Mouse (Mus musculus) testis, adult 2 months (tissue): ENCODE data around the gene Usp28. TPM values are rescaled to one million over a fixed set of nuclear protein-coding genes. Genes with fewer than 3 reads are reported as not detected.

ENCODE experiments used
- H3K27ac ChIP-seq: fragments of 200-500 bp; 2 replicates; pipeline ENCODE4 v1.5.1; 2012; ENCODE audit warnings: low read depth, low read length; ENCODE audit not compliant: control insufficient read depth, insufficient read depth
- H3K27me3 ChIP-seq: fragments of 200-500 bp; 2 replicates; pipeline ENCODE4 v1.6.1; 2012; ENCODE audit warnings: mild to moderate bottlenecking, low read length, moderate library complexity; ENCODE audit not compliant: control insufficient read depth, insufficient read depth
- H3K36me3 ChIP-seq: fragments of 200-500 bp; 2 replicates; pipeline ENCODE4 v1.6.1; 2012; ENCODE audit warnings: mild to moderate bottlenecking, low read length; ENCODE audit not compliant: control insufficient read depth, insufficient read depth
- H3K4me1 ChIP-seq: fragments of 200-500 bp; 2 replicates; pipeline ENCODE4 v1.6.1; 2012; ENCODE audit warnings: low read length; ENCODE audit not compliant: control insufficient read depth, insufficient read depth
- H3K4me3 ChIP-seq: fragments of 200-500 bp; 2 replicates; pipeline ENCODE4 v1.5.1; 2012; ENCODE audit warnings: low read depth, mild to moderate bottlenecking, low read length, moderate library complexity, mixed read lengths; ENCODE audit not compliant: control insufficient read depth
- CTCF ChIP-seq: fragments of 200-500 bp; IDR thresholded peaks from 2 replicates; pipeline ENCODE4 v1.5.1; 2012; ENCODE audit warnings: low read depth, mild to moderate bottlenecking, inconsistent platforms, low read length, moderate library complexity; ENCODE audit not compliant: control insufficient read depth, insufficient read depth, insufficient replicate concordance
- POLR2A ChIP-seq: fragments of 200-500 bp; IDR thresholded peaks from 2 replicates; pipeline ENCODE4 v1.6.1; 2012; ENCODE audit warnings: low read depth, mild to moderate bottlenecking, inconsistent platforms, low read length, moderate library complexity; ENCODE audit not compliant: control insufficient read depth
- polyA plus RNA-seq: library from polyadenylated mRNA; depleted of rRNA; stranded (reverse); fragments of >200 nt; gene quantifications from 2 replicates; pipeline ENCODE4 v1.2.3, GENCODE M21; 2012; rRNA removed

Usp28 gene
- polyA plus RNA-seq, result 16.8 and 17.2 TPM in 2 replicates

GRCm38 (mm10) chr9:48984845-48985707 lies at the start of gene Usp28:
Gene Usp28 (plus strand): TSS chr9:48985375.
- Histone ChIP-seq H3K4me1 (peaks cover 24% of the 10 kb centered on the region), H3K27me3 (no peaks in the 10 kb centered on the region), H3K27ac (peak within 1 kb of the TSS; percentile 91), H3K4me3 (peak within 1 kb of the TSS; percentile 96), H3K36me3 (no peaks in the 10 kb centered on the region)
- TF ChIP-seq CTCF (0 out of 2 replicates have a peak, but pooled peaks have one; percentile 3), POLR2A (peak; percentile 68)

- H3K27me3 ChIP-seq, result no peaks in the 10 kb centered on the region
- no peak overlapping the region for H3K4me3 ChIP-seq
- H3K4me1 ChIP-seq, result no peaks in the 10 kb centered on the region
- no peaks in the 10 kb centered on the region for H3K36me3 ChIP-seq
- no peak overlapping the region for H3K27ac ChIP-seq
- TF ChIP-seq POLR2A (no peak), CTCF (no peak)
These were observed 42.8 kb upstream of the Usp28 start for GRCm38 (mm10) chr9:48942349-48942748.

- H3K27ac ChIP-seq, result no peak overlapping the region
These were observed 37.6 kb upstream of the Usp28 start for GRCm38 (mm10) chr9:48947565-48947964.

GRCm38 (mm10) chr9:48961314-48961713 lies 23.9 kb upstream of the Usp28 start:
- no peak for TF ChIP-seq CTCF
- no peak for TF ChIP-seq POLR2A
- no peaks in the 10 kb centered on the region for H3K4me1 ChIP-seq
- H3K27ac ChIP-seq, result no peak overlapping the region
- H3K36me3 ChIP-seq, result no peaks in the 10 kb centered on the region
- H3K4me3 ChIP-seq, result no peak overlapping the region
- H3K27me3 ChIP-seq, result no peaks in the 10 kb centered on the region

More at GRCm38 (mm10) chr9:48947565-48947964, 37.6 kb upstream of the Usp28 start:
- Histone ChIP-seq H3K27me3 (no peaks in the 10 kb centered on the region), H3K4me3 (no peak overlapping the region), H3K4me1 (no peaks in the 10 kb centered on the region), H3K36me3 (no peaks in the 10 kb centered on the region)
- TF ChIP-seq CTCF, result no peak
- no peak for TF ChIP-seq POLR2A

GRCm38 (mm10) chr9:48962131-48962530 lies 23.0 kb upstream of the Usp28 start:
- TF ChIP-seq CTCF, result no peak
- no peak for TF ChIP-seq POLR2A
- no peak overlapping the region for H3K4me3 ChIP-seq
- no peaks in the 10 kb centered on the region for H3K36me3 ChIP-seq
- no peak overlapping the region for H3K27ac ChIP-seq
- H3K4me1 ChIP-seq, result no peaks in the 10 kb centered on the region
- H3K27me3 ChIP-seq, result no peaks in the 10 kb centered on the region

GRCm38 (mm10) chr9:48964587-48965040 lies 20.6 kb upstream of the Usp28 start, which contains the start of gene Htr3b:
Gene Htr3b (minus strand): TSS chr9:48964990.
- Histone ChIP-seq H3K27ac (no peak within 1 kb of the TSS), H3K36me3 (no peaks in the 10 kb centered on the region), H3K27me3 (no peaks in the 10 kb centered on the region), H3K4me3 (no peak within 1 kb of the TSS), H3K4me1 (no peaks in the 10 kb centered on the region)
- no peak for TF ChIP-seq POLR2A
- no peak for TF ChIP-seq CTCF

GRCm38 (mm10) chr9:48972494-48972893 lies 12.7 kb upstream of the Usp28 start:
- Histone ChIP-seq H3K27me3 (no peaks in the 10 kb centered on the region), H3K27ac (no peak overlapping the region), H3K36me3 (no peaks in the 10 kb centered on the region), H3K4me3 (no peak overlapping the region), H3K4me1 (no peaks in the 10 kb centered on the region)
- TF ChIP-seq POLR2A (no peak), CTCF (peak; percentile 5; the same call in 1 of the 2 replicates)
